Mouse (Mus musculus) lung, postnatal 0 days (tissue): ENCODE measurements around the gene Pxdn. TPM values are rescaled to one million over a fixed set of nuclear protein-coding genes. Genes with fewer than 3 reads are reported as not detected.

Source experiments
- ATAC-seq: fragments of 200-750 bp; cut with Nextera tagmentation; 2 replicates; pipeline ENCODE4 v1.8.0; 2017; ENCODE audit warnings: moderate library complexity
- DNase-seq: peaks from one replicate; pipeline ENCODE4 v3.0.0-alpha.2; 2016; ENCODE audit warnings: low spot score
- H3K27ac ChIP-seq: fragments of 300-500 bp; sonication (generic); 2 replicates; pipeline ENCODE4 v1.5.1; 2014; ENCODE audit warnings: antibody characterized with exemption, mild to moderate bottlenecking, low read length, mixed read lengths
- H3K27me3 ChIP-seq: fragments of 300-500 bp; sonication (generic); replicated peaks from 2 replicates; pipeline ENCODE4 v1.6.1; 2014; ENCODE audit warnings: low read length, mixed read lengths; ENCODE audit not compliant: insufficient read depth
- H3K36me3 ChIP-seq: fragments of 300-500 bp; sonication (generic); 2 replicates; pipeline ENCODE4 v1.6.1; 2014; ENCODE audit warnings: low read length, mixed read lengths; ENCODE audit not compliant: insufficient read depth
- H3K4me1 ChIP-seq: fragments of 300-500 bp; sonication (generic); 2 replicates; pipeline ENCODE4 v1.6.1; 2014; ENCODE audit warnings: antibody characterized with exemption, low read depth, low read length, mixed read lengths; ENCODE audit not compliant: insufficient read depth
- H3K4me2 ChIP-seq: fragments of 300-500 bp; sonication (generic); replicated peaks from 2 replicates; pipeline ENCODE4 v1.6.1; 2014; ENCODE audit warnings: low read depth, mild to moderate bottlenecking, low read length, moderate library complexity, mixed read lengths
- H3K4me3 ChIP-seq: fragments of 300-500 bp; sonication (generic); 2 replicates; pipeline ENCODE4 v1.5.1; 2014; ENCODE audit warnings: low read depth, low read length
- H3K9ac ChIP-seq: fragments of 300-500 bp; sonication (generic); replicated peaks from 2 replicates; pipeline ENCODE4 v1.6.1; 2014; ENCODE audit warnings: low read depth, mild to moderate bottlenecking
- H3K9me3 ChIP-seq: fragments of 300-500 bp; sonication (generic); 2 replicates; pipeline ENCODE4 v1.6.1; 2016; ENCODE audit warnings: low read length, mixed read lengths
- CTCF ChIP-seq: IDR thresholded peaks from 2 replicates; pipeline ENCODE4 v1.5.1; 2016; ENCODE audit warnings: antibody characterized with exemption, mild to moderate bottlenecking
- EP300 ChIP-seq: IDR thresholded peaks from 2 replicates; pipeline ENCODE4 v1.6.1; 2016; ENCODE audit warnings: antibody characterized with exemption, mild to moderate bottlenecking, control low read depth
- WGBS: fragments of 180-500 bp; shearing (Covaris S2); extraction: QIAGEN DNeasy Blood & Tissue Kit; methylation state at CpG from one replicate; pipeline ENCODE4 v1.1.7; 2014; 5-methylcytosine and 5-hydroxymethylcytosine counted together
- polyA plus RNA-seq: library from polyadenylated mRNA; unstranded; fragments of >200 nt; fragmentation: Nextera tagmentation; extraction: Ambion mirVana; gene quantifications from 2 replicates; pipeline ENCODE4 v1.2.1, GENCODE M21; 2015

The Pxdn gene
- polyA plus RNA-seq, 1 experiment from 2014 or later, result 56.1 TPM

DNA sequence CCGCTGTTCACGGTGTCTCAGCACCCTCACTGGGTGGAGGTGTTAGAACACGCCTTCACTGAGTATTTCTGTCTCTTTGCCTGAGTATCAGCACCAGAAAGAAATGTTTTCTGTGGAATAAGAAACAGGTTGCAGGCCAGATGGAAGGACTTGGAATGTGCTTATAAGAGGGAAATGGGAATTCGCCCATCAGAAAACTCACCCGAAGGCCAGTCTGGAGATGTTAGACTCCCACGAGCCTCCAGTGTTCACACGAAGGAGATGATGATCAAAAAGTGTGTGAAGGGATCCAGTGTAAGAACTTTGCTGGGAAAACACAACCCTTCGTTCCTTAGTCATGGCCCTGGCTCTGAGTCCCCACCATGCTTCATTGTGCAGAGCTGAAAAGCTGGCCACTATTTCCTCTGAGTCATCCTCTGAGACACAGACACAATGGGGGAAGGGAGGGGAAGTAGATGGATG, 3.3 kb upstream of the Pxdn start:
- Histone ChIP-seq H3K9me3 (no peaks in the 10 kb centered on the region), H3K4me1 (peaks cover 5% of the 10 kb centered on the region; the same call in 1 of the 2 replicates), H3K4me2 (no peak overlapping the region), H3K27me3 (no peaks in the 10 kb centered on the region), H3K36me3 (no peaks in the 10 kb centered on the region), H3K9ac (no peak overlapping the region), H3K27ac (no peak overlapping the region), H3K4me3 (no peak overlapping the region)
- TF ChIP-seq CTCF, result no peak
- no peak for TF ChIP-seq EP300
- WGBS, result 54% methylated on average over 8 of the region's 8 CpGs
- no peak for DNase-seq
- ATAC-seq, result no peak

DNA sequence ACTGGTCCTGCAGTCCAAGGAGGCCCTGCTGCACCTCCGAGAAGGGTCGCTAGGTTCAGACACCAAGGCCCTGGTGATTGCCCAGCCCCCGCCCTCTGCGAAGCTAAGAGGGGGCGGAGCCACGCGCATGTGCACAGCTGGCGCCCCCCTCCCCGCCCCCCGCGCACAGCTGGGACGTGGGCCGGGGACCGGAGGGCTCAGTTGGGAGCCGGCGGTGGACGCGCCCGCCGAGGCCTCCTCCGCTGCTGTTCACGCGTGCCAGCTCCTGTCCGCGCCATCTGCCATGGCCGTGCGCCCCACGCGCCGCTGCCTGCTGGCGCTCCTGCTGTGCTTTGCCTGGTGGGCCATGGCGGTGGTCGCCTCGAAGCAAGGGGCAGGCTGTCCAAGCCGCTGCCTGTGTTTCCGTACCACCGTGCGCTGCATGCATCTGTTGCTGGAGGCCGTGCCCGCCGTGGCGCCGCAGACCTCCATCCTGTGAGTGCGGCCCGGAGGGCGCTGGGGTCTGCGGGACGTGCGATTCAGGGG, 505 bp downstream of the Pxdn start:
- H3K4me3 ChIP-seq, result peak overlapping the region; percentile 69
- H3K36me3 ChIP-seq, result no peaks in the 10 kb centered on the region
- peak overlapping the region; percentile 70 for H3K27ac ChIP-seq
- H3K4me2 ChIP-seq, result peak overlapping the region; percentile 90
- peak overlapping the region; percentile 54 for H3K9ac ChIP-seq
- peak; percentile 64 for DNase-seq
- peak; percentile 86 for ATAC-seq
- TF ChIP-seq EP300 (no peak), CTCF (peak; percentile 18; the same call in 1 of the 2 replicates)
- H3K9me3 ChIP-seq, result no peaks in the 10 kb centered on the region
- WGBS, result 1% methylated on average over 21 of the region's 49 CpGs
- H3K4me1 ChIP-seq, result peaks cover 12% of the 10 kb centered on the region; the same call in 1 of the 2 replicates
- no peaks in the 10 kb centered on the region for H3K27me3 ChIP-seq

DNA sequence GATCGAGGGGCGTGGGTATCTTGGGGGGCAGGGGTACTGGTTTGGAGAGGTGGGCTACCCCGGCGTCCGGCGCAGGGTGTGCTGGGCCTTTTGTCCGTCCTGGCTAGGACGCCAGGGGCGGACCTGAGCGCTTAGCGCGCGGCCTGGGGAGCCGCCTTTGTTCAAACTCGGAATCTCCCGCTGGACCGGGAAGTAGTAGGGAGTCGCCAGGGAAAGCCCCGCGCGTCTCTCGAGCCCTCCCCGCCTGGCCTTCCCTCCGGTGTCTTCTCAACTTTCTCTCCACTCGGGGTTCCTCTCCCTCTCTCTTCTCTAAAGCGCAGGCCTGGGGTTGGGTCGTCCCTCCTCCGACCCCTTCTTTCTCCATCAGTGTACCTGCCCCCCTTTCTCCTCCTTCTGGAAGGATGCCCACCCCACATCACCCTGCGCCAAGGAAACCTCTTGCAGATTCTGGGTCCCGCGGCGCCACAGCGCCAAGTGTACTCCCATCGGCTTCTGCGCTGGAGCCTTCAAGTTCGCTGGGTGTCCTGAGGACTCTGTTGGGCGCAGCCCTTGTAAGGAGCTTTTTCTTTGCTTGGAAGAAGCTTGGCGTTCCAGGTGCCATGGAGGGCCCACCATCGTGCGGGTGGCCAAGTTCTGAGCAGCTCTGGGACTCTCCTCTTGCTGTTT, 1.1 kb downstream of the Pxdn start:
- Histone ChIP-seq H3K4me2 (peak overlapping the region; percentile 90), H3K27ac (peak overlapping the region; percentile 70), H3K9me3 (no peaks in the 10 kb centered on the region), H3K27me3 (no peaks in the 10 kb centered on the region), H3K4me3 (peak overlapping the region; percentile 69), H3K9ac (peak overlapping the region; percentile 54), H3K4me1 (peaks cover 12% of the 10 kb centered on the region; the same call in 1 of the 2 replicates), H3K36me3 (no peaks in the 10 kb centered on the region)
- TF ChIP-seq CTCF, result peak; percentile 43
- TF ChIP-seq EP300, result no peak
- under 1% methylated on average over 31 of the region's 40 CpGs for WGBS
- ATAC-seq (peak; percentile 81), DNase-seq (peak; percentile 79)

DNA sequence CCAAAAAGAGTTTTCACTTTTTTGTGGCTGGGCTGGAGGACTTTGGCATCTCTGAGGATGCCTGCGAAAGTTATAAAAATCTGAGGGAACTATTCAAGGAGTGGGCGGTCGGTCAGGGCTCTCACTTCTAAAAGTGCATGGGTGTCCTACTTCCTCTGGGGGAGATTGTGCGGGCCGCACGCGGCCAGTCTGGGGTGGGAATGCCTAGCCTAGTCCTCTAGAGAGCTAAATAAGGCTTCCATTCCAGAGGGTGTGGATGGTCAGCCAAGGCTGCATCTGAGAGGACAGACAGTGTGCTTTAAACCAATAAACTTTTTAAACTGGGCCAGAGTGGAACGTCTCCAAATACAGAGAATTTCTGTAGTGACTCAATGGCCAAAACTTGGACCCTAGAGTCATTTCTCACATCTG, 1.9 kb downstream of the Pxdn start:
- peaks cover 12% of the 10 kb centered on the region; the same call in 1 of the 2 replicates for H3K4me1 ChIP-seq
- H3K27ac ChIP-seq, result peak overlapping the region; percentile 70
- H3K9ac ChIP-seq, result 0 out of 2 replicates have a peak overlapping the region, but pooled peaks have one; percentile 54
- no peaks in the 10 kb centered on the region for H3K27me3 ChIP-seq
- peak overlapping the region; percentile 69 for H3K4me3 ChIP-seq
- no peak for ATAC-seq
- H3K36me3 ChIP-seq, result no peaks in the 10 kb centered on the region
- H3K9me3 ChIP-seq, result no peaks in the 10 kb centered on the region
- H3K4me2 ChIP-seq, result peak overlapping the region; percentile 90
- 9% methylated on average over 8 of the region's 8 CpGs for WGBS
- TF ChIP-seq CTCF (no peak), EP300 (no peak)
- no peak for DNase-seq

DNA sequence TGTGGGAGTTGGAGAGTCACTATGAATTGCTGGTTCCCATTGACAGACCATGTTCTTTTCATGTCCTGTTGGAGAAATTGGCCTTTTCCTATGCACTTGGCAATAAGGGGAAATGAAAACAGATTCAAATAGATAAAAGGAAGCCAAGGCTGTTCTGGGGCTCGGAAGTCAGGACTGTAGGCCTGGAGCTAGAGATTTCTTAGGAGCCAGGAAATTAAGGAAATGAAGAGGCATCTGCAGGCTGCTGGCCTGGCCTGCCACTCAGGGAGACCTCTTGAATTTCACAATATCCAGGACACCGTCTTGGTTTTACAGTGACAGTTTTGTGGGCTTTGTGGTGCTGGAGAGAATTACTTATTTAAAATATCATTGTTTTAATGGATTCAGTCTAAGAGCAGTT, 5.0 kb downstream of the Pxdn start:
- H3K27ac ChIP-seq, result no peak overlapping the region
- H3K27me3 ChIP-seq, result no peaks in the 10 kb centered on the region

DNA sequence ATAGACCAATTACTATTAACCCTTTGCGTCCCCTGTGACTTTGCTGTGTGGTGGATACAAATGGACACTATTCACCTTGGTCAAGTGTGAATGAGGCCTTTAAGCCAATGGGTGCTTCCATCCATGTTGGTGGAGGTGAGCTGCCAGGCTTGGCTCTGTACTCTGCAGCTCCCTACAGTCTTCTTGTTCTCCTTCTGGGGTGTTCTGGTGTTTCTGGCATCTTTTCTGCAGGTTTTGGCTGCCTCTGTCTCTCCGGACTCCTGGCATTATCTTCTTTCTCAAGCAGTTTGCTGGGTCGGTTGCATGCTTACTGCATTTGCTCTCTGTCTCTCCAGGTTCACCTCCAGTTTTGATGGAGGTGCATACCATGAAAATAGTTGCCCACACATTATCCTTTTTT, 7.2 kb downstream of the Pxdn start:
- H3K27ac ChIP-seq, result no peak overlapping the region
- no peak for TF ChIP-seq EP300
- no peak for TF ChIP-seq CTCF
- ATAC-seq, result no peak
- no peaks in the 10 kb centered on the region for H3K9me3 ChIP-seq
- no peak overlapping the region for H3K4me3 ChIP-seq
- H3K4me2 ChIP-seq, result no peak overlapping the region
- H3K36me3 ChIP-seq, result no peaks in the 10 kb centered on the region
- DNase-seq, result no peak
- H3K4me1 ChIP-seq, result peaks cover 21% of the 10 kb centered on the region
- 76% methylated on average over 3 of the region's 3 CpGs for WGBS
- no peak overlapping the region for H3K9ac ChIP-seq
- H3K27me3 ChIP-seq, result no peaks in the 10 kb centered on the region

More for the DNA sequence above, 5.0 kb downstream of the Pxdn start:
- 47% methylated on average over 2 of the region's 2 CpGs for WGBS
- no peaks in the 10 kb centered on the region for H3K9me3 ChIP-seq
- H3K4me1 ChIP-seq, result peaks cover 25% of the 10 kb centered on the region
- no peak overlapping the region for H3K4me3 ChIP-seq
- ATAC-seq (no peak), DNase-seq (no peak)
- no peak overlapping the region for H3K9ac ChIP-seq
- TF ChIP-seq CTCF (no peak), EP300 (no peak)
- no peak overlapping the region for H3K4me2 ChIP-seq
- H3K36me3 ChIP-seq, result no peaks in the 10 kb centered on the region
